Mouse (Mus musculus): ENCODE data around the gene Tmem44. TPM values are rescaled to one million over a fixed set of nuclear protein-coding genes. Genes with fewer than 3 reads are reported as not detected.

The Tmem44 gene
- polyA plus RNA-seq, 1 experiment, result 0.01 TPM

GRCm38 (mm10) chr16:30527889-30528288 lies 22.8 kb downstream of the Tmem44 start:
- no peak overlapping the region for H3K4me3 ChIP-seq (replicated peaks)
- no peak for TF ChIP-seq GATA1 (IDR thresholded peaks at IDR 0.05; ENCODE audit: low read length)
- TF ChIP-seq TAL1 (IDR thresholded peaks at IDR 0.05; ENCODE audit: low read length), result no peak
- H3K36me3 ChIP-seq (ENCODE audit: control insufficient read depth), result no peaks in the 10 kb centered on the region
- peaks cover 12% of the 10 kb centered on the region for H3K27me3 ChIP-seq (ENCODE audit: control insufficient read depth)
- peaks cover 11% of the 10 kb centered on the region for H3K4me1 ChIP-seq (ENCODE audit: control insufficient read depth)
- H3K9me3 ChIP-seq (ENCODE audit: control insufficient read depth, low read length), result no peaks in the 10 kb centered on the region

GRCm38 (mm10) chr16:30525756-30526155 lies 24.9 kb downstream of the Tmem44 start:
- peaks cover 10% of the 10 kb centered on the region for H3K4me1 ChIP-seq (ENCODE audit: control insufficient read depth)
- H3K9me3 ChIP-seq (ENCODE audit: control insufficient read depth, low read length), result 0 out of 2 replicates have a peak, but pooled peaks cover 2% of the 10 kb centered on the region
- TF ChIP-seq GATA1 (IDR thresholded peaks at IDR 0.05; ENCODE audit: low read length) (no peak), TAL1 (IDR thresholded peaks at IDR 0.05; ENCODE audit: low read length) (no peak)
- H3K4me3 ChIP-seq (replicated peaks), result no peak overlapping the region
- peaks cover 2% of the 10 kb centered on the region for H3K27me3 ChIP-seq (ENCODE audit: control insufficient read depth)
- no peaks in the 10 kb centered on the region for H3K36me3 ChIP-seq (ENCODE audit: control insufficient read depth)

DNA sequence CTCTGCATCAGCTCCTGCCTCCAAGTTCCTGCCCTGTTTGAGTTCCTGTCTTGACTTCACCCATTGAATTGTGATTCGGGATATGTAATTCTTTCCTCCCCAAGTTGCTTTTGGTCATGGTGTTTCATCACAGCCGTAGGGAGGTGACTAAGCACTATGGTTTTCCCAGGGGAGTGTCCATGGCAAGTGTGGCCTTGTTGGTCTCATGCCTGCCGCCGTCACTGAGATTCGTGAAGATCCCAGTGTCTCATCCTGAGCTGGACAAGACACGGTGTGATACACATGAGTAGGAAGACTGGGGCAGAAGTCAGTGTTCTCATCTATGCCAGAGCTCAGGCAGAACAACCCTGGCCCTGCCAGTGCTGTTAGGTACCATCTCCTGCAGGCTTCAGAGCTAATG lies 26.2 kb downstream of the Tmem44 start:
- H3K4me1 ChIP-seq (ENCODE audit: control insufficient read depth), result peaks cover 15% of the 10 kb centered on the region
- no peak overlapping the region for H3K4me3 ChIP-seq (replicated peaks)
- TF ChIP-seq TAL1 (IDR thresholded peaks at IDR 0.05; ENCODE audit: low read length), result no peak
- TF ChIP-seq GATA1 (IDR thresholded peaks at IDR 0.05; ENCODE audit: low read length), result no peak
- peaks cover 2% of the 10 kb centered on the region for H3K27me3 ChIP-seq (ENCODE audit: control insufficient read depth)
- H3K9me3 ChIP-seq (ENCODE audit: control insufficient read depth, low read length), result 0 out of 2 replicates have a peak, but pooled peaks cover 2% of the 10 kb centered on the region
- H3K36me3 ChIP-seq (ENCODE audit: control insufficient read depth), result no peaks in the 10 kb centered on the region

GRCm38 (mm10) chr16:30522253-30522940 lies 28.2 kb downstream of the Tmem44 start:
- Histone ChIP-seq H3K4me3 (replicated peaks) (no peak overlapping the region), H3K9me3 (ENCODE audit: control insufficient read depth, low read length) (0 out of 2 replicates have a peak, but pooled peaks cover 2% of the 10 kb centered on the region), H3K36me3 (ENCODE audit: control insufficient read depth) (no peaks in the 10 kb centered on the region), H3K4me1 (ENCODE audit: control insufficient read depth) (peaks cover 15% of the 10 kb centered on the region), H3K27me3 (ENCODE audit: control insufficient read depth) (peaks cover 2% of the 10 kb centered on the region; the same call in 1 of the 2 replicates)
- TF ChIP-seq TAL1 (IDR thresholded peaks at IDR 0.05; ENCODE audit: low read length), result no peak
- no peak for TF ChIP-seq GATA1 (IDR thresholded peaks at IDR 0.05; ENCODE audit: low read length)

DNA sequence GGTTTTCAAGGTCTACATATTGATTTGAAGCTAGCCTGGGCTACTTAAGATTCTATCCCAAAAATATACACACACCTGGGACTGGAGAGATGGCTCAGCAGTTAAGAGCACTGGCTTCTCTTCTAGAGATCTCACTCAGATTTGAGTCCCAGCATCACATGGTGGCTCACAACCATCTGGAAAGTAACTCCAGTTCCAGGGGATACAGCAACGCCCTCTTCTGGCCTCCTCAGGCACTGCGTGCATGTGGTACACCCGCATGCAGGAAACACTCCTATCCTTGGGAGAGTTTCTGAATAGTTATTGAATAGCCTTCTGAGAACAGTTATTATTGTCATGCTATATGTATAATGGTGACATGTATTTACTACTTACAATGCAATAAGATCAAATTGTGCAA lies 29.5 kb downstream of the Tmem44 start:
- H3K4me3 ChIP-seq (replicated peaks), result no peak overlapping the region
- TF ChIP-seq GATA1 (IDR thresholded peaks at IDR 0.05; ENCODE audit: low read length), result no peak
- no peak for TF ChIP-seq TAL1 (IDR thresholded peaks at IDR 0.05; ENCODE audit: low read length)
- H3K27me3 ChIP-seq (ENCODE audit: control insufficient read depth), result peaks cover 2% of the 10 kb centered on the region; the same call in 1 of the 2 replicates
- 0 out of 2 replicates have a peak, but pooled peaks cover 2% of the 10 kb centered on the region for H3K9me3 ChIP-seq (ENCODE audit: control insufficient read depth, low read length)
- peaks cover 15% of the 10 kb centered on the region for H3K4me1 ChIP-seq (ENCODE audit: control insufficient read depth)
- H3K36me3 ChIP-seq (ENCODE audit: control insufficient read depth), result no peaks in the 10 kb centered on the region

DNA sequence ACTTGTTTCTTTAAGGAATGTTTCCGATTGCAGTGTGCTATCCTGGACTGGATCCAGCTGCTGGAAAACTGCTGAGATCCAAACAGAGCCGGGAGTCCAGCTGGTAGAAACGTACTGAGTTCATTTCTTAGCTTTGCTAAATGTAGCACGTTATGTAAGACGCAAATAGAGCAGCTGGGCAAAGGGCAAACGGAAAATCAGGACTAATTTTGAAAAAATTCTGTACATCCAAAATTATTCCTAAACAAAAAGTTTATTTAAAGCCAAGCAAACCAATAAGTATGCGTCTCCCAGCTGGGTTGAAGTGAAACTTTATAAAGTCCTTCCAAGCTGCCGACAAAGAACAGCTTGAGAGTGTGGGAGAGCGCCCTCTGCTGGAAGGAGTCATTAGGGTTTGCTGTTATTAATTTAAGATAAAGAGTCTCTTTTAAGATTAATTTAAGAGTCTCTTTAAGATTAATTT lies 30.2 kb downstream of the Tmem44 start:
- Histone ChIP-seq H3K4me1 (ENCODE audit: control insufficient read depth) (peaks cover 12% of the 10 kb centered on the region), H3K36me3 (ENCODE audit: control insufficient read depth) (no peaks in the 10 kb centered on the region), H3K9me3 (ENCODE audit: control insufficient read depth, low read length) (peaks cover 3% of the 10 kb centered on the region; the same call in 1 of the 2 replicates), H3K4me3 (replicated peaks) (peak overlapping the region; percentile 43), H3K27me3 (ENCODE audit: control insufficient read depth) (peaks cover 2% of the 10 kb centered on the region; the same call in 1 of the 2 replicates)
- TF ChIP-seq TAL1 (IDR thresholded peaks at IDR 0.05; ENCODE audit: low read length) (no peak), GATA1 (IDR thresholded peaks at IDR 0.05; ENCODE audit: low read length) (no peak)

- Histone ChIP-seq H3K4me1 (ENCODE audit: control insufficient read depth) (peaks cover 9% of the 10 kb centered on the region), H3K27me3 (ENCODE audit: control insufficient read depth) (peaks cover 2% of the 10 kb centered on the region; the same call in 1 of the 2 replicates), H3K4me3 (replicated peaks) (no peak overlapping the region), H3K9me3 (ENCODE audit: control insufficient read depth, low read length) (peaks cover 9% of the 10 kb centered on the region), H3K36me3 (ENCODE audit: control insufficient read depth) (no peaks in the 10 kb centered on the region)
- no peak for TF ChIP-seq GATA1 (IDR thresholded peaks at IDR 0.05; ENCODE audit: low read length)
- no peak for TF ChIP-seq TAL1 (IDR thresholded peaks at IDR 0.05; ENCODE audit: low read length)
Observed at GRCm38 (mm10) chr16:30518635-30519034, 32.0 kb downstream of the Tmem44 start.

GRCm38 (mm10) chr16:30517666-30518283 lies 32.9 kb downstream of the Tmem44 start:
- TF ChIP-seq TAL1 (IDR thresholded peaks at IDR 0.05; ENCODE audit: low read length) (no peak), GATA1 (IDR thresholded peaks at IDR 0.05; ENCODE audit: low read length) (no peak)
- Histone ChIP-seq H3K4me3 (replicated peaks) (no peak overlapping the region), H3K9me3 (ENCODE audit: control insufficient read depth, low read length) (peaks cover 9% of the 10 kb centered on the region), H3K27me3 (ENCODE audit: control insufficient read depth) (peaks cover 2% of the 10 kb centered on the region; the same call in 1 of the 2 replicates), H3K4me1 (ENCODE audit: control insufficient read depth) (peaks cover 12% of the 10 kb centered on the region), H3K36me3 (ENCODE audit: control insufficient read depth) (no peaks in the 10 kb centered on the region)

- no peak for TF ChIP-seq TAL1 (IDR thresholded peaks at IDR 0.05; ENCODE audit: low read length)
- TF ChIP-seq GATA1 (IDR thresholded peaks at IDR 0.05; ENCODE audit: low read length), result no peak
- Histone ChIP-seq H3K4me1 (ENCODE audit: control insufficient read depth) (peaks cover 17% of the 10 kb centered on the region), H3K27me3 (ENCODE audit: control insufficient read depth) (peaks cover 2% of the 10 kb centered on the region; the same call in 1 of the 2 replicates), H3K36me3 (ENCODE audit: control insufficient read depth) (no peaks in the 10 kb centered on the region), H3K9me3 (ENCODE audit: control insufficient read depth, low read length) (peaks cover 6% of the 10 kb centered on the region), H3K4me3 (replicated peaks) (no peak overlapping the region)
Observed at GRCm38 (mm10) chr16:30516993-30517392, 33.6 kb downstream of the Tmem44 start.
